Mouse (Mus musculus) neural tube, embryonic 13.5 days (tissue): ENCODE results near the gene Bcl2l2. TPM values are rescaled to one million over a fixed set of nuclear protein-coding genes. Genes with fewer than 3 reads are reported as not detected.

Source experiments
- ATAC-seq: fragments of 200-750 bp; cut with Nextera tagmentation; 2 replicates; pipeline ENCODE4 v1.8.0; 2017; ENCODE audit warnings: low read depth, mild to moderate bottlenecking, moderate TSS enrichment, moderate library complexity
- H3K27ac ChIP-seq: fragments of 300-500 bp; sonication (generic); replicated peaks from 2 replicates; pipeline ENCODE4 v1.5.1; 2015; ENCODE audit warnings: moderate library complexity, mild to moderate bottlenecking, inconsistent platforms
- H3K27me3 ChIP-seq: fragments of 300-500 bp; sonication (generic); 2 replicates; pipeline ENCODE4 v1.6.1; 2015; ENCODE audit warnings: mild to moderate bottlenecking, inconsistent platforms
- H3K36me3 ChIP-seq: fragments of 300-500 bp; sonication (generic); 2 replicates; pipeline ENCODE4 v1.6.1; 2015; ENCODE audit warnings: mild to moderate bottlenecking, inconsistent platforms
- H3K4me1 ChIP-seq: fragments of 300-500 bp; sonication (generic); replicated peaks from 2 replicates; pipeline ENCODE4 v1.6.1; 2015; ENCODE audit warnings: inconsistent platforms
- H3K4me2 ChIP-seq: fragments of 300-500 bp; sonication (generic); 2 replicates; pipeline ENCODE4 v1.6.1; 2015; ENCODE audit warnings: inconsistent platforms, mild to moderate bottlenecking, moderate library complexity
- H3K4me3 ChIP-seq: fragments of 300-500 bp; sonication (generic); 2 replicates; pipeline ENCODE4 v1.5.1; 2015; ENCODE audit warnings: mild to moderate bottlenecking, inconsistent platforms
- H3K9ac ChIP-seq: fragments of 300-500 bp; sonication (generic); 2 replicates; pipeline ENCODE4 v1.6.1; 2015; ENCODE audit warnings: moderate library complexity, mild to moderate bottlenecking, inconsistent platforms
- H3K9me3 ChIP-seq: fragments of 300-500 bp; sonication (generic); 2 replicates; pipeline ENCODE4 v1.6.1; 2016; ENCODE audit warnings: inconsistent platforms
- WGBS: fragments of 180-500 bp; shearing (Covaris S2); methylation state at CpG from one replicate; pipeline ENCODE4 v1.1.7; 2015; 5-methylcytosine and 5-hydroxymethylcytosine counted together
- polyA plus RNA-seq: library from polyadenylated mRNA; unstranded; fragments of >200 nt; fragmentation: Nextera tagmentation; extraction: Ambion mirVana; gene quantifications from 2 replicates; pipeline ENCODE4 v1.2.1, GENCODE M21; 2015

The Bcl2l2 gene
- polyA plus RNA-seq, 1 experiment from 2014 or later, result 3.1 TPM

DNA sequence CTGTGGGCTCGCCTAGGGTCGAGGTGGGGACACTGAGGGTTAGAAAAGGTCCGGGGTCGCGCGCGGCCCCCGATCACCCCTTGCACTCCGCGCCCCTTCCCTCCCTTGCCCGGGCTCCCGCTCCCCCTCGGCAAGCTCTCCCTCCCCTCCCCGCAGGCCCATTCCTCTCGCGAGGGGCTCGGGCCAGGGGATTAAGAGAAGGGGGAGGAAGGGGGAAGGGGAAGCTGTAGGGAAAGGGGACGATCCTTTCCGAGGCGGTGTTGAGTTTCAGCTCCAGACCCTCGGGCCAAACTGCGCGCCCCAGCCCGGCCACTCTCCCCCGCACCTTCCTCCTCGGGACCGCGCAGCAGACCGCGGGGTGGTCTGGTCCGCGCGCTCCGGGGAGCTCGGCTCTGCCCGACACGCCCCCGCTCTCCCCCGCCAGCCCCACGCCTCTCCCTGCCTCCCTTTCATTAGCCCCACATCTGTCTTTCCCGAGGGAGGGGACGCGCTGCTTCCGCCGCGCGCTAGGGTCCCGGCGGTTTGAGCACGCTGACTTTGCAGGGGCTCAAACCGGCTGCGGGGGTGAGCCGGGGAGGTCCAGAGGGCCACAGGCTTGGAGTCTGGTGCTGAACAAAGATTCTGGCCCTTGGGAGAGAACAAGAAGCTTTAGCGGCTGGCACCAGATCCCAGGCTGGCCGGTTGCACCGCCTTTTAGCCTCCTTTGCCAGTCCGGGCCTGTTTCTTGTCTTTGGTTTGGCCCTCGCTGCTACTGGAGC lies 43.4 kb downstream of the Bcl2l2 start:
- WGBS, result under 1% methylated on average over 51 of the region's 58 CpGs
- Histone ChIP-seq H3K4me1 (peaks cover 48% of the 10 kb centered on the region), H3K9me3 (0 out of 2 replicates have a peak, but pooled peaks cover 1% of the 10 kb centered on the region), H3K4me2 (peak overlapping the region; percentile 94), H3K36me3 (0 out of 2 replicates have a peak, but pooled peaks cover 7% of the 10 kb centered on the region), H3K27me3 (peaks cover 3% of the 10 kb centered on the region), H3K4me3 (peak overlapping the region; percentile 56), H3K9ac (peak overlapping the region; percentile 87), H3K27ac (peak overlapping the region; percentile 95)
- ATAC-seq, result peak; percentile 70

- no peaks in the 10 kb centered on the region for H3K36me3 ChIP-seq
- H3K4me1 ChIP-seq, result peaks cover 48% of the 10 kb centered on the region
- H3K27me3 ChIP-seq, result peaks cover 3% of the 10 kb centered on the region
- H3K27ac ChIP-seq, result peak overlapping the region; percentile 95
- peak overlapping the region; percentile 87 for H3K9ac ChIP-seq
- 12% methylated on average over 7 of the region's 7 CpGs for WGBS
- ATAC-seq, result no peak
- H3K9me3 ChIP-seq, result no peaks in the 10 kb centered on the region
- H3K4me3 ChIP-seq, result peak overlapping the region; percentile 56
- H3K4me2 ChIP-seq, result peak overlapping the region; percentile 94
Observed at GRCm38 (mm10) chr14:54927296-54927695, 44.1 kb downstream of the Bcl2l2 start.

GRCm38 (mm10) chr14:54929801-54930200 lies 46.6 kb downstream of the Bcl2l2 start:
- H3K36me3 ChIP-seq, result no peaks in the 10 kb centered on the region
- no peak overlapping the region for H3K27ac ChIP-seq
- peaks cover 3% of the 10 kb centered on the region for H3K27me3 ChIP-seq
- H3K9ac ChIP-seq, result no peak overlapping the region
- no peak for ATAC-seq
- no peak overlapping the region for H3K4me3 ChIP-seq
- H3K4me1 ChIP-seq, result peaks cover 43% of the 10 kb centered on the region
- no peaks in the 10 kb centered on the region for H3K9me3 ChIP-seq
- WGBS, result 73% methylated on average over 5 of the region's 5 CpGs
- H3K4me2 ChIP-seq, result no peak overlapping the region

- H3K9me3 ChIP-seq, result no peaks in the 10 kb centered on the region
- peaks cover 39% of the 10 kb centered on the region for H3K4me1 ChIP-seq
- no peak overlapping the region for H3K4me3 ChIP-seq
- H3K27me3 ChIP-seq, result peaks cover 3% of the 10 kb centered on the region
- H3K9ac ChIP-seq, result no peak overlapping the region
- no peak overlapping the region for H3K4me2 ChIP-seq
- WGBS, result 14% methylated on average over 2 of the region's 2 CpGs
- H3K27ac ChIP-seq, result no peak overlapping the region
- ATAC-seq, result no peak
- H3K36me3 ChIP-seq, result no peaks in the 10 kb centered on the region
Observed at GRCm38 (mm10) chr14:54930431-54930830, 47.3 kb downstream of the Bcl2l2 start.

- H3K36me3 ChIP-seq, result no peaks in the 10 kb centered on the region
- peak within 1 kb of the TSS; percentile 22 for H3K4me2 ChIP-seq
- WGBS, result 25% methylated on average over 6 of the region's 6 CpGs
- no peak within 1 kb of the TSS for H3K9ac ChIP-seq
- H3K4me3 ChIP-seq, result 0 out of 2 replicates have a peak within 1 kb of the TSS, but pooled peaks have one; percentile 10
- H3K27ac ChIP-seq, result 0 out of 2 replicates have a peak within 1 kb of the TSS, but pooled peaks have one; percentile 42
- peaks cover 3% of the 10 kb centered on the region for H3K27me3 ChIP-seq
- peaks cover 34% of the 10 kb centered on the region for H3K4me1 ChIP-seq
- H3K9me3 ChIP-seq, result no peaks in the 10 kb centered on the region
- ATAC-seq, result no peak
Observed at GRCm38 (mm10) chr14:54932645-54933150, 49.5 kb downstream of the Bcl2l2 start, which contains the start of gene Il25. Gene Il25, plus strand, starts transcription at chr14:54932695.

- peak within 1 kb of the TSS; percentile 32 for H3K4me2 ChIP-seq
- H3K9me3 ChIP-seq, result no peaks in the 10 kb centered on the region
- 0 out of 2 replicates have a peak within 1 kb of the TSS, but pooled peaks have one; percentile 12 for H3K4me3 ChIP-seq
- H3K36me3 ChIP-seq, result no peaks in the 10 kb centered on the region
- no peaks in the 10 kb centered on the region for H3K27me3 ChIP-seq
- peak within 1 kb of the TSS; percentile 58 for H3K9ac ChIP-seq
- peaks cover 25% of the 10 kb centered on the region for H3K4me1 ChIP-seq
- peak; percentile 58 for ATAC-seq
- WGBS, result 32% methylated on average over 8 of the region's 8 CpGs
- peak within 1 kb of the TSS; percentile 74 for H3K27ac ChIP-seq
Observed at GRCm38 (mm10) chr14:54935904-54936830, 53.0 kb downstream of the Bcl2l2 start, which contains the start of gene Cmtm5. Gene Cmtm5, plus strand, starts transcription at chr14:54936261.

DNA sequence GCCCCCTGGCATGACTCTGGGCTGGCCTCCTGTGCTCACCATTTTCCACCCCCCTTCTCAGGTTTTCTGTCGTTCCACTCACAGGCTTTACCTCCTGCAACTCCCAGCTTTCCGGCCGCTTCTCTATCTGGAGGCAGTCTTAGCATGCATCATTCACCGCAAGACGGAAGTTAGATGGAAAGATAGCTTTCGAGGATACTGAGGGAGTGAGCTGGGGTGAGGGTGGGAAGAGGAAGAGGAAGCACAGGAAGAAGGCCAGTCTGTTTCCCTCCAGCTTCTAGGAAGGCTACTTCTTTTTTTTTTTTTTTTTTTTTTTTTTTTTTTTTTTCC lies 53.6 kb downstream of the Bcl2l2 start:
- WGBS, result 69% methylated on average over 6 of the region's 6 CpGs
- Histone ChIP-seq H3K27ac (peak overlapping the region; percentile 74), H3K4me1 (peaks cover 25% of the 10 kb centered on the region), H3K4me2 (peak overlapping the region; percentile 32), H3K27me3 (no peaks in the 10 kb centered on the region), H3K9ac (peak overlapping the region; percentile 58), H3K9me3 (no peaks in the 10 kb centered on the region), H3K4me3 (0 out of 2 replicates have a peak overlapping the region, but pooled peaks have one; percentile 12), H3K36me3 (no peaks in the 10 kb centered on the region)
- no peak for ATAC-seq

GRCm38 (mm10) chr14:54937361-54938182 lies 54.4 kb downstream of the Bcl2l2 start:
- Histone ChIP-seq H3K27me3 (no peaks in the 10 kb centered on the region), H3K9me3 (no peaks in the 10 kb centered on the region), H3K4me2 (peak overlapping the region; percentile 23; the same call in 1 of the 2 replicates), H3K27ac (no peak overlapping the region), H3K4me1 (peaks cover 24% of the 10 kb centered on the region), H3K4me3 (no peak overlapping the region), H3K36me3 (no peaks in the 10 kb centered on the region), H3K9ac (no peak overlapping the region)
- ATAC-seq, result no peak
- WGBS, result 86% methylated on average over 16 of the region's 16 CpGs

Other genes with a start within 250 kb of the Bcl2l2 start
- gene Gm17606, start 242.4 kb upstream of the Bcl2l2 start, polyA plus RNA-seq, result not detected in 2 replicates
- 9.1 and 9.2 TPM in 2 replicates for gene Cdh24, start 242.0 kb upstream of the Bcl2l2 start, polyA plus RNA-seq
- 84.6 and 90.6 TPM in 2 replicates for gene 1700123O20Rik, start 197.2 kb upstream of the Bcl2l2 start, polyA plus RNA-seq
- gene Acin1, start 196.4 kb upstream of the Bcl2l2 start, polyA plus RNA-seq, result 140 and 146 TPM in 2 replicates
- 0.12 and 0.24 TPM in 2 replicates for gene Gm29776, start 184.5 kb upstream of the Bcl2l2 start, polyA plus RNA-seq
- gene Cebpe, start 171.2 kb upstream of the Bcl2l2 start, polyA plus RNA-seq, result 0.23 TPM in 1 of 2 replicates, not detected in the other
- 4.4 and 5.1 TPM in 2 replicates for gene Slc7a8, start 101.4 kb upstream of the Bcl2l2 start, polyA plus RNA-seq
- not detected in 2 replicates for gene Rnf212b, start 69.2 kb upstream of the Bcl2l2 start, polyA plus RNA-seq
- 12.8 and 13.6 TPM in 2 replicates for gene Homez, start 12.4 kb upstream of the Bcl2l2 start, polyA plus RNA-seq
- 1.9 and 2.3 TPM in 2 replicates for gene Ppp1r3e, start 5.8 kb upstream of the Bcl2l2 start, polyA plus RNA-seq
- not detected in 2 replicates for gene Gm20521, start 64 bp downstream of the Bcl2l2 start, polyA plus RNA-seq
- gene Pabpn1, start 9.1 kb downstream of the Bcl2l2 start, polyA plus RNA-seq, result 153 and 160 TPM in 2 replicates
- 153 TPM in 2 replicates for gene Slc22a17, start 29.8 kb downstream of the Bcl2l2 start, polyA plus RNA-seq
- 13.8 and 16.0 TPM in 2 replicates for gene Efs, start 42.7 kb downstream of the Bcl2l2 start, polyA plus RNA-seq
- gene Il25, start 49.3 kb downstream of the Bcl2l2 start, polyA plus RNA-seq, result 1.3 and 1.6 TPM in 2 replicates
- gene Cmtm5, start 52.9 kb downstream of the Bcl2l2 start, polyA plus RNA-seq, result 20.2 and 24.7 TPM in 2 replicates
- gene Myh6, start 83.5 kb downstream of the Bcl2l2 start, polyA plus RNA-seq, result 1.6 and 2.3 TPM in 2 replicates
- not detected in 2 replicates for gene Gm17428, start 93.6 kb downstream of the Bcl2l2 start, polyA plus RNA-seq
- gene Myh7, start 111.2 kb downstream of the Bcl2l2 start, polyA plus RNA-seq, result 7.6 and 10.3 TPM in 2 replicates
- gene Ngdn, start 132.1 kb downstream of the Bcl2l2 start, polyA plus RNA-seq, result 56.4 and 61.9 TPM in 2 replicates
- gene Zfhx2, start 208.9 kb downstream of the Bcl2l2 start, polyA plus RNA-seq, result 30.4 and 33.6 TPM in 2 replicates
- gene Thtpa, start 211.4 kb downstream of the Bcl2l2 start, polyA plus RNA-seq, result 29.4 and 29.8 TPM in 2 replicates
- 5.2 and 8.3 TPM in 2 replicates for gene Ap1g2, start 223.2 kb downstream of the Bcl2l2 start, polyA plus RNA-seq
- 21.1 and 21.4 TPM in 2 replicates for gene Jph4, start 233.6 kb downstream of the Bcl2l2 start, polyA plus RNA-seq